Mouse (Mus musculus): ENCODE measurements at regions not wholly inside any gene's neighbourhood (a gene's known extent, or its start where the extent isn't known, plus 50 kb on each side); places are given as distances from the start of the nearest gene placed in this dataset.
"Not testable (repeated sequence)": the region's sequence is repeated elsewhere in the genome, so short reads cannot be mapped to it uniquely, and the experiment has no call there.

GRCm38 (mm10) chr6:109874625-109875040, 770.7 kb upstream of the Grm7 start:
- no peaks in the 10 kb centered on the region for H3K36me3 ChIP-seq (ENCODE audit: control insufficient read depth, insufficient read depth)
- H3ac ChIP-seq (ENCODE audit: control insufficient read depth, insufficient read length), result no peak overlapping the region
- no peaks in the 10 kb centered on the region for H3K27me3 ChIP-seq (ENCODE audit: control insufficient read depth, insufficient read depth, insufficient read length)
- peak overlapping the region; percentile 58 for H3K4me2 ChIP-seq (ENCODE audit: low read depth)
- peak overlapping the region; percentile 24 for H3K4me3 ChIP-seq
- TF ChIP-seq TCF3 (IDR thresholded peaks at IDR 0.05; ENCODE audit: insufficient read length, low read depth) (no peak), POLR2A (IDR thresholded peaks at IDR 0.05; ENCODE audit: insufficient read length, low read depth) (peak; percentile 79), POLR2AphosphoS2 (IDR thresholded peaks at IDR 0.05; ENCODE audit: insufficient read length, low read depth) (peak; percentile 78)
- H3K79me2 ChIP-seq (ENCODE audit: control insufficient read depth, insufficient read depth), result no peaks in the 10 kb centered on the region

- Histone ChIP-seq H3K4me3 (peak overlapping the region; percentile 24), H3K4me2 (ENCODE audit: low read depth) (peak overlapping the region; percentile 58)
- TF ChIP-seq MYOG (IDR thresholded peaks at IDR 0.05; ENCODE audit: control insufficient read depth in 1 of 3, insufficient read depth in 1 of 3, insufficient read length in 2 of 3, low read depth in 2 of 3), result peak in 1 of 3 experiments; percentile 60
- not testable (repeated sequence) for H3K79me2 ChIP-seq (ENCODE audit: control insufficient read depth, insufficient read depth); H3ac ChIP-seq (ENCODE audit: control insufficient read depth, insufficient read length); H3K36me3 ChIP-seq (ENCODE audit: control insufficient read depth, insufficient read depth); H3K27me3 ChIP-seq (ENCODE audit: control insufficient read depth, insufficient read depth, insufficient read length)
Measured at GRCm38 (mm10) chr6:109875548-109875947, 769.8 kb upstream of the Grm7 start.

GRCm38 (mm10) chr6:109879145-109879544, 766.2 kb upstream of the Grm7 start:
- Histone ChIP-seq H3K36me3 (ENCODE audit: control insufficient read depth, insufficient read depth) (no peaks in the 10 kb centered on the region), H3K27me3 (ENCODE audit: control insufficient read depth, insufficient read depth, insufficient read length) (no peaks in the 10 kb centered on the region), H3K4me3 (no peak overlapping the region), H3K4me2 (ENCODE audit: low read depth) (no peak overlapping the region), H3K79me2 (ENCODE audit: control insufficient read depth, insufficient read depth) (no peaks in the 10 kb centered on the region), H3ac (ENCODE audit: control insufficient read depth, insufficient read length) (no peak overlapping the region)
- TF ChIP-seq E2F4 (IDR thresholded peaks at IDR 0.05; ENCODE audit: insufficient read depth) (no peak), USF1 (IDR thresholded peaks at IDR 0.05; ENCODE audit: low read depth) (no peak), TCF12 (IDR thresholded peaks at IDR 0.05; ENCODE audit: insufficient read depth, poor library complexity, severe bottlenecking) (no peak), POLR2AphosphoS2 (IDR thresholded peaks at IDR 0.05; ENCODE audit: insufficient read length, low read depth) (no peak), CEBPB (IDR thresholded peaks at IDR 0.05; ENCODE audit: insufficient read depth, poor library complexity, severe bottlenecking) (no peak), MYOG (IDR thresholded peaks at IDR 0.05; ENCODE audit: control insufficient read depth in 1 of 3, insufficient read depth in 1 of 3, insufficient read length in 2 of 3, low read depth in 2 of 3) (no peak), REST (IDR thresholded peaks at IDR 0.05; ENCODE audit: insufficient read depth, insufficient read length) (no peak), MAX (IDR thresholded peaks at IDR 0.05; ENCODE audit: low read depth) (no peak), TCF3 (IDR thresholded peaks at IDR 0.05; ENCODE audit: insufficient read length, low read depth) (no peak), POLR2A (IDR thresholded peaks at IDR 0.05; ENCODE audit: insufficient read length, low read depth) (no peak), MYOD1 (IDR thresholded peaks at IDR 0.05; ENCODE audit: control insufficient read depth in 1 of 3, insufficient read length in 2 of 3, low read depth in 2 of 3) (no peak)

GRCm38 (mm10) chr6:109923780-109924179, 721.6 kb upstream of the Grm7 start:
- Histone ChIP-seq H3K27me3 (ENCODE audit: control insufficient read depth, insufficient read depth, insufficient read length) (no peaks in the 10 kb centered on the region), H3K4me2 (ENCODE audit: low read depth) (no peak overlapping the region), H3K36me3 (ENCODE audit: control insufficient read depth, insufficient read depth) (no peaks in the 10 kb centered on the region), H3K4me3 (no peak overlapping the region), H3ac (ENCODE audit: control insufficient read depth, insufficient read length) (no peak overlapping the region), H3K79me2 (ENCODE audit: control insufficient read depth, insufficient read depth) (no peaks in the 10 kb centered on the region)
- TF ChIP-seq REST (IDR thresholded peaks at IDR 0.05; ENCODE audit: insufficient read depth, insufficient read length) (no peak), MYOD1 (IDR thresholded peaks at IDR 0.05; ENCODE audit: control insufficient read depth in 1 of 3, insufficient read length in 2 of 3, low read depth in 2 of 3) (no peak), CEBPB (IDR thresholded peaks at IDR 0.05; ENCODE audit: insufficient read depth, poor library complexity, severe bottlenecking) (no peak), SRF (IDR thresholded peaks at IDR 0.05; ENCODE audit: control insufficient read depth, insufficient read length, low read depth) (no peak), E2F4 (IDR thresholded peaks at IDR 0.05; ENCODE audit: insufficient read depth) (no peak), TCF3 (IDR thresholded peaks at IDR 0.05; ENCODE audit: insufficient read length, low read depth) (no peak), POLR2AphosphoS2 (IDR thresholded peaks at IDR 0.05; ENCODE audit: insufficient read length, low read depth) (no peak), TCF12 (IDR thresholded peaks at IDR 0.05; ENCODE audit: insufficient read depth, poor library complexity, severe bottlenecking) (no peak), USF1 (IDR thresholded peaks at IDR 0.05; ENCODE audit: low read depth) (no peak), POLR2A (IDR thresholded peaks at IDR 0.05; ENCODE audit: insufficient read length, low read depth) (no peak), MYOG (IDR thresholded peaks at IDR 0.05; ENCODE audit: control insufficient read depth in 1 of 3, insufficient read depth in 1 of 3, insufficient read length in 2 of 3, low read depth in 2 of 3) (no peak), MAX (IDR thresholded peaks at IDR 0.05; ENCODE audit: low read depth) (no peak)

DNA sequence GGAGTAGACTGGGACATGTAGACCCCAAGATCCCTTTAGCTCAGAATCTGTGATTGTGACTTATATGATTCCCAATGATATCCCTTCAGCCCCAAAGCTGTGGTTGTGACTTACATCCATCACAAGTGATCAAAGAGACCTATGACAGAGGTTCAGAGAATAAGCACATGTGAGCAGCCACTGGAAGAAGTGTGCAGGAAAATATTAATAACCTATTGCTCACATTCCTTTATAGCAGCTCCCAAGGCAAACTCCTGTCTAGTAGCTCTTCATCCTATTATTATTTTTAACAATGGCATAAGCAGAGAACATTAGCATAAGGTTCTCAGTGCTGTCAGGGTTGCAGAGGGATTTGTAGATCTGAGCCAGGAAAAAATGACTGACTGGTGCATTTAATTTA, 696.9 kb upstream of the Grm7 start:
- no peaks in the 10 kb centered on the region for H3K79me2 ChIP-seq (ENCODE audit: control insufficient read depth, insufficient read depth)
- no peaks in the 10 kb centered on the region for H3K36me3 ChIP-seq (ENCODE audit: control insufficient read depth, insufficient read depth)
- no peak overlapping the region for H3ac ChIP-seq (ENCODE audit: control insufficient read depth, insufficient read length)
- H3K27me3 ChIP-seq (ENCODE audit: control insufficient read depth, insufficient read depth, insufficient read length), result no peaks in the 10 kb centered on the region
- H3K4me3 ChIP-seq, result no peak overlapping the region
- no peak overlapping the region for H3K4me2 ChIP-seq (ENCODE audit: low read depth)
- TF ChIP-seq MYOD1 (IDR thresholded peaks at IDR 0.05; ENCODE audit: control insufficient read depth in 1 of 3, insufficient read length in 2 of 3, low read depth in 2 of 3), result no peak
- TF ChIP-seq TCF12 (IDR thresholded peaks at IDR 0.05; ENCODE audit: insufficient read depth, poor library complexity, severe bottlenecking), result no peak
- TF ChIP-seq SRF (IDR thresholded peaks at IDR 0.05; ENCODE audit: control insufficient read depth, insufficient read length, low read depth), result no peak
- TF ChIP-seq MYOG (IDR thresholded peaks at IDR 0.05; ENCODE audit: control insufficient read depth in 1 of 3, insufficient read depth in 1 of 3, insufficient read length in 2 of 3, low read depth in 2 of 3), result no peak
- no peak for TF ChIP-seq E2F4 (IDR thresholded peaks at IDR 0.05; ENCODE audit: insufficient read depth)
- no peak for TF ChIP-seq TCF3 (IDR thresholded peaks at IDR 0.05; ENCODE audit: insufficient read length, low read depth)
- no peak for TF ChIP-seq MAX (IDR thresholded peaks at IDR 0.05; ENCODE audit: low read depth)
- no peak for TF ChIP-seq USF1 (IDR thresholded peaks at IDR 0.05; ENCODE audit: low read depth)
- TF ChIP-seq REST (IDR thresholded peaks at IDR 0.05; ENCODE audit: insufficient read depth, insufficient read length), result no peak
- no peak for TF ChIP-seq CEBPB (IDR thresholded peaks at IDR 0.05; ENCODE audit: insufficient read depth, poor library complexity, severe bottlenecking)
- TF ChIP-seq POLR2AphosphoS2 (IDR thresholded peaks at IDR 0.05; ENCODE audit: insufficient read length, low read depth), result no peak
- TF ChIP-seq POLR2A (IDR thresholded peaks at IDR 0.05; ENCODE audit: insufficient read length, low read depth), result no peak

Data from myocyte (in vitro differentiated cells).